Mouse (Mus musculus): Measurements from ENCODE around the gene Sox5.
A peak's percentile ranks its signal among the peaks of the same experiment; 100 is the strongest.

Sox5 gene

DNA sequence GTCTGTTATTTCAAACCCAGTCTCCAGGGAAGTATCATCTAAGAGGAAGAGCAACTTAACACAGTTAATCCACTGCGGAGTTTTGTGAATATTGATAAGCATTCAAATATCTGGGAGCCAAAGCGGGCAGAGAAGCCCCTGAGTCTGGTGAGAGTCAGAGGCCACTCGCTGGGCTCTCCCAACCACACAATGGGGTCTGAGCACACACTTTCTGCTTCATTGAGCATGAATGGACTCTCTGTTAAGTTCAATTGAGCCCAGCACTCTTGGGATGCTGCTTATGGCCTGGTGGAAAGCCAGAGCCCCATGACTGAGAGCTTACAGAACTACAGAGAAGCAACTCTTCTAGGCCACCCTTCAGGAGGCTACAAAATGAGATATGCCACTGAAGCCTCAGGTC is 221.6 kb downstream of the Sox5 start:
- no peak for DNase-seq

DNA sequence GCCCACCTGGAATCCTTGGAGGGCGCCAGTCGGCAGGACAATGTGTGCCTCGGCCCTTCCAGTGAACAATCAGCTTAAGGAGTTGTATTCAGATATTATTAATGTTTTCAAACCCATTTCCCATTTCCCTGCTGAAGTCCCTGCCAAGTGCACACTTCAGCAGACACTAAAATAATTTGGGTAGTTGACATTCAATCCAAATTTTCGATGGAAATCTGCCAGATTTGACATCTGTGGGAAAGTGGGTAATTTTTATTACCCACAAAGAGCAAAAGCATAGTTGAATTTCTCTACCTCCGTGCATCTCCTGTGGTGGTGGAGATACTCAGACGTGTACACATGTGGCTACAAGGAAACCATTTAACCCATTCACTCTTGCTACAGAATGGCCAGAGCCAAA is 228.3 kb downstream of the Sox5 start:
- no peak for DNase-seq

DNA sequence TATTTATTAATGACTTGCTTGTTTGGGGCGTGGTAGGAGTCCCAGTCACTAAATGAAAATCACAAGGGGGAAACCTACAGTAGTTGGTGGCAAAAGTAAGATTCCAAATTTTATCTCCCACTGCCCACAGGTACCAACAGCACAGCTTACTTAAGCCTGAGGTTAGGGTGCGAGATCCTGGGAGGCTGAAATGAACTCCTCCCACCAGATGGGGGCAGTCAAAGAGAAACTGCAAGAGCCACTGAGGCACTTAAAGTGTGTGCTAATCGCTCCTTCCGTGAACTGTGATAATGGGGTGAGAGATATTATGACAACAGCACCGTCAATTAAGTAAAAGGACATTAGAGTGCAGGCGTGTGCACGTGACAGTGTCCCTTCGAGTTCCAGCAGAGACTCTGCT is 232.8 kb downstream of the Sox5 start:
- DNase-seq = no peak

DNA sequence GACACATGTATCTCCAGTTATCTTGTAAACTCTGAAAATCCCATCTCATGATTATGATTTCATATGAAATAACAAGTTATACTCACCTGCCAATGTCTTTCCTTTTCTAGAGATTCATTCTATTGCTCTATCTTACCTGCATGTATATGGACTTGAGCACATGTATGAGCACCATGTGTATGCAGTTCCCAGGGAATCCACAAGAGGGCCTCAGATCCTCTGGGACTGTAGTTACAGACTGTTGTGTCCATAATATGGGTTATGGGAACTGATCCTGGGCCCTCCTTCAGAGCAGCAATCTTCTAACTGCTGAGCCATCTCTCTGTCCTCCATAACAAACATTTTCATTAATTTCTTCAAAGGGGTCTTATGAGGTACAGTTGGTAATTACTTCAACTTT is 234.6 kb downstream of the Sox5 start:
- no peak for DNase-seq

DNA sequence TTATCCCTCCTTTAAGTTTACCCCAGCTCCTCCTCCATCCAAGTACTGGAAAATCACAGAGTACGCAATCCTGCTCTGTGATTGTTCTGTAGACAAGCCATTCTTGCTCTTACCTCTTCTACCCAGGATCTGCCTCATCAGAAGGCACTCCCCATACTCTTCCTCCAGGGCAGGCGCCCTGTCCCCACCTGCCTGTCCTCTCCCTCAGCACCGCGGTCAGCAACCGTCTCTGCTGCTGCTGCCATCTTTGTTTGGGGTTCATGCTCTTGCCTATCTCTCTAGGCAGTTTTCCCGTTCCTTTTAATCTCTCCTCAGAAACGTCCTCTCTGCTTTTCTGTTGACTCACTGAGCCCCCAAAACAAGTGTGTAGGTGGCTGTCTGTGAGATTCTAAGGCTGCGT is 236.2 kb downstream of the Sox5 start:
- DNase-seq = no peak

DNA sequence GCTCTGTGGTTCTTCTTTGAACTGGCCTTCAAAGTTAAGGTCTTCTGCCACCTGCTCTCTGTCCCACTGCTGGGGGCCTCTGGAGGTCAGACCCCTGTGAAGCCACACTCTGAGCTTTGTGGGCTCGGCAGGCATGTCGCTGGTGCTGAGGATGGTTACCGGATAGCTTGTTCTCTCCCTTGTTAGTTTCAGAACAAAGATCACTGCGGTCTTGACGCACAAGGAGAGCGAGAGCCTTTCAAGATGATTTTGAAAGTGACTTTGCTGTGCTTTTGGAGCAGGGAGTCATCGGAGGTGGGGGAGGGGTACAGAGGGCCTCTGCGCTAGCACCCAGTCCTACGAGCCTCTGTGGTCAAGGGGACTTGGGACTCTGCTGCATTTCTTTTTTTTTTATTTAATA is 240.5 kb downstream of the Sox5 start:
- no peak for DNase-seq

DNA sequence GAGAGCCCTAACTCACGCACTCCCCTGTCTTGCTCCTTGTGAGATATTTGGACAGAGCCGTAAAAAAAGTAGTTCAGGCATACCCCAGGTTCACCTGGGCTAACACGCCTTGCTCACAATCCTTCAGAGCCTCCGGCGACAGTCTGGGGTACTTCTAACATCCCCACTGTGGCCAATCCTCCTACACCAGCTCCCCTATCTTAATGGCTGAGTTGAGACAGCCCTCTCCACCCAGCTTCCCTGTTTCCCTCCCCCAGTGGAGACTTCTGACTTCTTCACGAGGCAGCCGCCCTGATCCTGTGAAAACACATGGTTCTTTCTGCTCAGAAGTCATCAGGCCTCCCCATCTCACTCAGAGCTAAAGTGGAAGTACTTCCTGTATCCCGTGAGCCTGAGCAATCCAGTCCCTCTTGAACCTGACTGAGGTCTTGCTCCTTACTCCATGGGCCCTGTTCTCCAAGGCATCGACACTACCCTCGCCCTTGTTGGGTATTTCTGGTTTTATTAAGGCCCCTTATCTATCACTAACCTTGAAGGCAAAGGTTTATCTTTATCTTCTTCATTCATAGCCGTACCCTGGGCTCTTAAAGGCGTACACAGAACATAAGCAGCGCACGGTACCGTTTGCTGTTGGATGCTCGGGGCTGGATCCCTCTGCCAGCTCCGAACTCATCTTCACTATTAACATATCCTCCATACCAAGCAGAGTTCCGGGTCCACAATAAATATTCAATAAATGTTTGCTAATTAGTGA is 242.2 kb downstream of the Sox5 start:
- no peak for DNase-seq

DNA sequence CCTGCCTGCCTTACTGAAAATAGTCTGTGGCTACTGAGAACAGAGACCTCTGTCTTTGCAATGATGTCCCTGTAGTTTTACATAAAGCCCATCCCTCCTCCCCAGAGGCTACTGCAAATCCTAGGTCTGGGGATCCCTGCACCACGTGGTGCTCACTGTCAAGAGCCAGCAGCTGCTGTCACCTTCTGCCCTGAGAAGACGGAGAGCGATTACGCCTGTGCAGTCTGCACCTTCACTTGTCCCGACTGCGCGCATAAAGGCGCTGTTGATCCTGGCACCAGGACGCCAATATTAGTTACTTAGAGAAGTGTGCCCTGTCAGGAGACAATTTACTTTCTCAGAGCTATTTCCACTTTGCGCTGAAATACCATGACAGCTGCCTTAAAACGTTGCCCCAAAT is 258.3 kb downstream of the Sox5 start:
- no peak for DNase-seq

DNA sequence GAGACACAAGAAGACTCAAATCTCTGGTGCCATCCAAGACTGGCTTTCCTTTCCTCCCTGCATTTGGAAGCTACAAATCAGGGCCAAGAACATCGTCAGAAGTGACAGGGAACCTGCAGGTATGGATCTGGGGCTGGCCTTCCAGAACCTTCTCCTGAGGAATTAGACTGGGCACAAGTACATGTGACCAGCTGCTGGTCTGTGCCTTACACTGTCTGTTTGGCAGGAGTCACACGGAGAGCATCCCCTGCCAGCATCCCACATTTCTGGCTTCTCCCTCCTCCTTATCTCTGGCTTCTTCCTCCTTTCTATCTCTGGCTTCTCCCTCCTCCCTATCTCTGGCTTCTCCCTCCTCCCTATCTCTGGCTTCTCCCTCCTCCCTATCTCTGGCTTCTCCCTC is 263.0 kb downstream of the Sox5 start:
- no peak for DNase-seq

DNA sequence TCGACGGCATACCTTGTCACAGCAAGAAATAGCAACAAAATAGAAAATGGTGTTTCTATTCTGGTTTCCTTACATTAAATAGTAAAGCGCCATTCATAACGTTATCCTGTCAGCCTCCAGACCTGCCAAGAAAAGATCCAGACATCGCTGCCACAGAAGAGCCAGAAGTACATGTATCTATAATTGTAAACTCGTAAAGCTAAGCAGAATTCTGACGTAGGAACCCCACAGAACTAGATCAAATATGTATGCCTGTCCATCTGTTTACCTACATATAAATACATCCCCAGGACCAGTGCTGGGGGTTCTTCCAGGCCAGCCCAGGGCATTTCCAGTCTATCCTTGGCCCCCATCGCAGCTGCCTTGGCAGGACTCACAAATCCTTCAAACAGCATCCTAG is 265.9 kb downstream of the Sox5 start:
- no peak for DNase-seq

DNA sequence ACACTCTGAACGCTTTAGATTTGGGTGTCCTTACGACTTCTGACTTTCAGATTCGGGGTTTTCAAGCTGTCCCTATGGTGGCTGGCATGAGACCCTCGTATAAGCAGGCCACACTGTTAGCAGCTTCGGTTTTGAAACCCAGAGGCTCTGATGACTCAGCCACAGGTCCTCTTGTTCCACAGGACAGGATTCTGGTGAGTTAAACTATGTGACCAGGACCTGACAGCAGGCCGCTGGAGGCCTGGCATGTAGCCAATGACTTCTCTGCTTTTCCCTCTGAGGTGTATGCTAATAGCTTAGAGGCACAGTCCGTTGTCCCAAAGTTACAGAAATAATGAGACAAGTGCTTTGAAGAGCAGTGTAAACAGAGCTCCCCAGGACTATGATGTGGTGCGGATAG is 268.0 kb downstream of the Sox5 start:
- DNase-seq = peak; percentile 64 to 66

DNA sequence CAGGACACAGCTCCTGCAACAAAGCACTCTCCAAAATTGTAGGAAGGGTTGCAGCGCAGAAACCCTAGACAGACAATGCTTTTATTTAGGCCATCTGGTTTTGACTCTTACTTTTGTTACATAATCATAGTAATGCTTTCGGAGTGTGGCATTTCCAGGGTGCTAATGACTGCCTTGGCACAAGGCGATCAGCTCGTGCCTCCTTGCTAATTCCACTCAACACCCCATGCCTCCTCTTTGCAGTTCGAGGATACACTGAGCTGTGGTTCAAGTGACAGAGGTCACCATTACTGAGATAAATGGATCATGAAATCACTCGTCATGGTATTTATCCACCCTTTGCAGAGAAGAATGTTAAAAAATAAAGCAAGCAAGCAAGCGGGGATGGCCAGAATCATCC is 269.9 kb downstream of the Sox5 start:
- DNase-seq = no peak

DNA sequence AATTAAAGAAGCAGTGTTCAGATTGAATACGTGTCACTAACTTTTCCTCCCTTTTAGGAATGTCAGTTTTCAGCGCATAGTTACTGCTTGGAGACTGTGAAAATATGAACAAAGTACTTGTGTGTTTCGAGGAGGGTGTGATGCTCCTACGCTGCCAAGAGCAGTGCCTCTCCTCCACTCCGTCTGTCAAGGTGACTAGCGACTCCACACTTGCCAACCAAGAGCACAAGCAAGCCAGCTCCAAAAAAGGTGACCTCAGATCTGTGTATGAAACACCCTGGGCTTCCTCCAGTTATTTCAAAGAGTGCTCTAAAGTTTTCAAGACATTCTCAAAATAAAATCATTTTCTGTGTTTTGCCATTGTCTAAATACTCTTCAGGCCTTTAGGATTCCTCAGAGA is 271.6 kb downstream of the Sox5 start:
- no peak for DNase-seq

DNA sequence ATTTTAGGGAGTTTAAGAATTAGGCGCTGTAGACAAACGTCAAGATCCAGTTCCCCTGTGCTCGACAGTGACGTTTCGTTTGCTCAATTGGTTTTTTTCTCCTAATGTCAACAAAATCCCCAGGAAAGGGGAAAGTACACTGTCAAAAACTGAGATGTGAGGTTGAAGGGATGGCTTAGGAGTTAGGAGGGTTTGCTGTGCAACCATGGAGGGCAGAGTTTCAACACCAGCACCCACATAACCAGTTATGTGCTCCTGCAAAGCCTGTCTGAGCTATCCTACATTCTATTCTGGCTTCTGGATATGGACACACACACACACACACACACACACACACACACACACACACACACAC is 277.6 kb downstream of the Sox5 start:
- no peak for DNase-seq

DNA sequence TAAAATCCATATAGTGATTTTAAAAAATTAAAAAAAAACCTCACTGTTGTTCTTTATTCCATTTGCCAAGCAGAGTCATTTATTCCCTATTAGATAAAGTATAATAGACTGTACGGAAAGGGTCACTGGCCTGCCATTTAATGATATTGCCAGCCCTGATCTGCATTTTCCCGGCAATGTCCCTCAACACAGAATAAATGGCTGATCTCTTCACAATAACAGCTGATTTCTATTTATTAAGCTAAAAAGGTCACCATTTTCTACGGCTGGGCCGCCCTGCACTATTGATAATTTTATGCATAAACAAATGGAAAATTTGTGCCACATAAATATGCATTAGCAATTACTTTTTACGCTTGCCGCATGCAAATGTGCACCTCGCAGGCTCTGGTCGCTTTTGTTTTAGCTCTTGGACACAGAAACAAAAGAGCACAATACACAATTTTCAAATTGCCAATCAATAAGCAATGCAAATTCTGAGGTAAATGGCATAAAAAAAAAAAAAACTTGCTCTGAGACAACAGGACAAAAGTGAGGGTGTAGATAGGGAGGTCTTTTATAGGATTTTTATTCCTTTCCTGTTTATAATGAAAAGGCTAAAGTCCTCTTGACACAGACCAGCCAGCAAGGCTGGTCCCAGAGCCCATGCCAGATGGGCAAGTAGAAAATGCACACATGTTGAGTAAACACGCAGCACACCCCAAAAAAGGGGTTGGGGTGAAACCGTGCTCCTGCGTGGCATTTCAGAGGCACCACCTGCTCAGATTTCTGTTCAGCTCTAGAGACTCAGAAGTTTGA is 278.2 kb downstream of the Sox5 start:
- DNase-seq = no peak

DNA sequence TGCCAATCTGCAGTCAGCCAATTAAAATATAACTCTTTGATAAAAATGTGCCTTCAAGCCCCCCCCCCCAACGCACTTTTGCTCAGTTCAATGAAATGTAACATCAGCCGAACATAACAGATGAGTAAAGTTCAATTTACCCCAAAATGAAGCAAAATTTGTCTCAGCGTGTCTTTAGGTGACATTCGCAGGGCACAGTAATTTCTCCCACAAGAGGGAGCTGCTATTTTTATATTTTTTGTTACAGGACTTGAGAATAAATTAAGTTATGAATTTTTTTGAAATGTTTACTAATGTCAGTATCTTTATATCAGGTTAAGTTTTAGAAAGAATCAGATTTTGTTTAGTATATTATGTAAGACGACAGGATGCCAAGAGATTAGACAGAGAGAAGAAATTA is 280.3 kb downstream of the Sox5 start:
- no peak for DNase-seq

DNA sequence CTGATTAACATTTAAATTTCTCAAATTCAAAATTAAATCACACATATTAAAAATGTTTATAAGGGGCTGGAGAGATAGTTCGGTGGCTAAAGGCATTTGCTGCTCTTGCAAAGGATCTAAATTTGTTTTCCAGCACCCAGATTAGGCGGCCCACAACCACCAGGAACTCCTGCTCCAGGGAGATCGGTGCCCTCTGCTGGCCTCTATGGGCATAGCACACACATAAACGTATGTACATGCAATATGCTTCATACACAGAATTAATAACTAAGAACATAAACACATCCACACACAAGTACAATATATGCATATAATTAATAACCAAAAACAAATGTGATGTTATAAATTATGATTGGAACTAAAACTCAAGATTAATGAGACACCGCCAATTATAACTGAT is 283.6 kb downstream of the Sox5 start:
- DNase-seq = peak in 1 of 2 experiments; percentile 8

DNA sequence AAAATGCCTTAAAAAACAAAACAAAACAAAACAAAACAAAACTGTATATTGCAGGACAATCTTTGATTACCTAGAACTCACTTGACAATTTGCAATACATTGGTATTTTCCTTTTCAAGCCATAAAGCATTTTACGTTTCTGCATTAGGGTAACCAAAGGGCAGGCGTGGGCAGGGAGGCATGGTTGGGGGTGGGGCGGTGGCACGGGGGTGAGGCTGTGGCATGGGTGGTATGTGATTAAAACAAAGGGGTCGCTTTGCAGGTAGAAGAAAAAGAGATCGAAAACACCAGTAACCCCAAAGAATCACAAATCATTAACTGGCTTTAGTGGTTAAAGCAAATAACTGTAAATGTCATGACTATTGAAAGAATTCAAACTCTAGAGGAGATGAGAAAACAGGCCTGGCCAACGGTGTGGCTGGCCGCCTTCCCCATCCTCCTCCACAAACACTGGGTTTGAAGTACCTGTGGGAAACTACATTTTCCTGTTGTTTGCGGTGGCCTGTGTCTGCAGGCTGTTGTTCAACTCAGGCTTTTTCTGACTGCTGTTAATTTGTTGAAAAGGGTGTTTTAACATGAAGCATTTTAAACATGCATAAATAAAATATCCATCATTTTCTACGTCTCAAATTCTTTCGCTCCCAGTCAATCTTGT is 289.9 kb downstream of the Sox5 start:
- DNase-seq = no peak

DNA sequence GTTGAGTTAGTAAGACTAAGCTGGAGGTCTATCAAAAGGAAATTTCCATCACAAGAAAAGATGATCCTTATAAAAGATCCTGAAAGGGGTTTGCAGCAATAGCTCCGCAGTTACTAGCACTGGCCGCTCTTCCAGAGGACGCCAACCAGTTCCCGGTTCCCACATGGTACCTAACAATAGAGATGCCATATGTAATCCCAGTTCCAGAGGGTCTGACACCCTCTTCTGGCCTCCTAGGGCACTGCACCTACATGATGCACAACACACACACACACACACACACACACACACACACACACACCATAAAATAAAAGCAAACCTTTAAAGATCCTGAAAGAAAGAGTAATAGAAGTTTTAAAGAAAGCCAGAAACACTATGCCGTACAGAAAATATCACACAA is 290.9 kb downstream of the Sox5 start:
- no peak for DNase-seq

DNA sequence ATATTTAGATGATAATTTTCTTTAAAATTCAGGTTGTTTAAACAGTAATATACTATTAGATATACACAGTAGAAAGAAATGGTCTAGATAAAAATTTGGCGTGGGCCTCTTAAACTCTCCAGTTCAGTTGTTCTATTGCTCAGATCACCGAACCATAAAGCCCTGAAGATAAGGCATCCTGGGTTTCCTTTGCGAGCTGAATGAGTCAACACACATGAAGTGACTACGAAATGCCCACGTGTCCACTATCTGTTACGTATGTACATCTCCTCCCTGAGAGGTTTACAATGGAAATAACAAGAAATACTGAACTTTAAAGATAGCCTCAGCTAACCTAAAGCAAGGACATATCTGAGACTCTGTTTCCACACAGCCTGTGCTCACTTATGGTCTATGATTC is 296.2 kb downstream of the Sox5 start:
- no peak for DNase-seq

DNA sequence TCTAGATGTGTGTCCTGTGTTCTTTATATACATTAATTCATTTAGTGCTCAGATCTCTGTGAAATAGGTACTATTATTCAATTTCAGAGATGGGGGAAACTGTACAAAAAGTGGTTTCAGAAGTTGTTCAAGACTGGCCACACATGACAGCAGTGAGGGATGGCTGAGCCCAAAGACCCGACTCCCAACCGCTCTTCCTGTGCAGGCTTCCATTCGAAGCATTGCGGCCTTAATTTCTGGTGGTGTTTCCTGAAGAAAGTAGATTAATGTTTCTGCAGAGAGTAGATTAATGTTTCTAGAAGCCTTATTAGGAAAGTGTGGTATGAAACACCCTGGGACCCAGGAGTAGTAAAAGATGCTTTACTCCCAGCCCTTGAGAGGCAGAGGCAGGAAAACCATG is 298.6 kb downstream of the Sox5 start:
- no peak for DNase-seq

DNA sequence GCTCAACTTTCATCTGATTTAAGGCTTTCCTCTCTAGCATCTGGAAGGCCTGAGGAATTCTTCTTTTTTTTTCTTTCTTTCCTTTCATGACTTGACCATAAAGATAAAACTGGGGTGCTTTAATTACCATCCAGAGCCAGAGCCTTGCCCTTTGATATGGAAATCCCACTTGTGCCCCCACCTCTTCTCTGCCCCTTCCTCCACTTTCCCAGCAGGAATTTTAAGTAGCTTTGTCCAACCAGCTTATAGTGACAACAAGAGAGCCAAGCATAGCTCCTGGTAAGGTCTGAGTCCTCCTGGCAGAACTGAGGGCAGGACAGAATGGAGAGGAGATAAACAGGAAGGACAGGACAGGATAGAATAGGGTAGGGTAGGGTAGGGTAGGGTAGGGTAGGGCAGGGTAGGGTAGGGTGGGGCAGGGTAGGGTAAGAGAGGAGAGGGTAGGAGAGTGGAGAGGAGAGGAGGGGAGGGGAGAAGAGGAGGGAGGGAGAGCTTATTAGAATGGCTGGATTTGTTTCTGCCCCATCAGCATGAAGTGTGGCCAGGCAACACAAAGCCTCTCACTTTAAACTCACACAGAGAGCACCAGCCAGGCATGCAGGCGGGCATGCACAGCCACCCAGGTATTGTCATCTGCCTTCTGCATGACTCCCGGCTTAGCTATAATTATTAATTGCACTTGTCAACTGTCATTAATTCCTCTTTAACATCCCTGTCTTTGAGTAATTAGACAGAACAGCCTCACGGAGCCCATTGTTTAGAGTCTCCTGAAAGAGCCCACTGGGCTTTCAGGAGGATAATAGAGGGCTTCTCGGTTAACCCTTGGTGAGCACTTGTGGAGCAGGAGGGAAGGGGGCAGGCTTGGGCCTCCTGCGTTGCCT is 300.9 kb downstream of the Sox5 start:
- no peak for DNase-seq

DNA sequence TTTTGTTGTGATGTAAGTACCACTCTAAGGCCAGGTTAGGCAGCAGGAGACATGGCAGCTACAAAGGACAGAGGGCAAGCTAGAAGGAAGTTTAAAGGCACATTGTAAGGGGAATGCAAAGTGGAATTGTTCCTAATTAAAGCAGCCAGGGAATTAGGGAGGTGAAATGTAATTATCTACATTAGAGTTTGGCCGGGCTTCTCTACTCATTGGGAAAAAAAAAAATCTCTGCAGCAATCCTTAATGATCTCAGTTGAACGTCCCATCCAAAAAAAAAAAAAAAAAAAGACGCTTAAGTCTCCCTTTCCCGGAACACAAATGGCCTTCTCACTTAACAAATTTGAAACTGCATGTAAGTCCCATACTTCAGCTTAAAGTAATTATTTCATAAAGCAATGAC is 301.9 kb downstream of the Sox5 start:
- DNase-seq = no peak

Measured in kidney, postnatal 25 days (tissue).